Mouse (Mus musculus): Measurements from ENCODE around the gene Ccdc97. TPM values are rescaled to one million over a fixed set of nuclear protein-coding genes. Genes with fewer than 3 reads are reported as not detected.
A peak's percentile ranks its signal among the peaks of the same experiment; 100 is the strongest.
"Not testable (repeated sequence)": the region's sequence is repeated elsewhere in the genome, so short reads cannot be mapped to it uniquely, and the experiment has no call there.

Gene Ccdc97
- polyA plus RNA-seq, 1 experiment from 2014 or later, result 30.8 TPM

DNA sequence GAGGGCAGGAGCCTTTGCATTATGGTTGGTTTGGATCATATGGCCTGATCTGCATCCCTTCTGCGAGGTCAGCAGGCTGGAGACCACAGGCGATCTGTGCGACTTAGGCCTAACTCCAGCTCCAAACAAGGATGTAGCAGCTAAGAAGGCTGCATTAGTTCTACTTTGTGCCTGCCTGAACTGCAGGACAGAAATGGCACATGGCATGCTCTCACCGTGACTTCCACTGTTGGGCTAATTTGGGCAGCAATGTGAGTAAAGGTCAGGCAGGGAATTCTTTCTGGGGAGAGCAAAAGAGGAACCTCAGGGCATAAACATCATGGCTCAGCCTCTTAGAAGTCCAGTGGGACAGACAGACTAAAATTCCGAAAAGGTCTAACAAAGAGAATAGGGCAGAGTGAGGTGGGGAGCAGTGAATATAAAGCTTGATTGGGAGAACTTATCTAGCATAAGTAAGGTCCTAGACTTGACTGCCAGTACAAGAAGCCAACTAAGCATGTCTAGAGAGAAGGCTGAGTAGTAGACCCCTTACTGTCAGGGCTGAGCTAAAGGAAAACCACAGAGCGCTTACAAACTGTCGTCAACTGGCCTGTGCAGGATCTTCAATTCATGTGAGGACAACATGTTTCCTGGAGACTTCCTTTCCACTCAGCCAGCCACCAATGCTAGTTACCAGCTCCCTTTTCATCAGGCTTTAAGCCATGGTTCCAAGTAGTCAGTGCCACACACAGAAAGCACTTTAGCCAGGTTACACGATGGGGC, 12.6 kb upstream of the Ccdc97 start:
- Histone ChIP-seq H3K4me1 (ENCODE audit: control insufficient read depth, insufficient read depth, low read length) (no peaks in the 10 kb centered on the region), H3K36me3 (ENCODE audit: control insufficient read depth, insufficient read depth, low read length) (peaks cover 92% of the 10 kb centered on the region), H3K27me3 (ENCODE audit: control insufficient read depth, insufficient read depth, low read length) (no peaks in the 10 kb centered on the region), H3K27ac (ENCODE audit: low read length) (no peak overlapping the region), H3K4me2 (replicated peaks; ENCODE audit: low read depth, low read length) (no peak overlapping the region), H3K9ac (replicated peaks; ENCODE audit: low read depth, low read length) (no peak overlapping the region), H3K4me3 (ENCODE audit: low read depth, low read length) (no peak overlapping the region), H3K9me3 (ENCODE audit: control insufficient read depth, low read depth, low read length) (no peaks in the 10 kb centered on the region)
- 90% methylated on average over 8 of the region's 8 CpGs for WGBS
- ATAC-seq (ENCODE audit: insufficient number of reproducible peaks, insufficient read depth, low FRiP score, low read depth), result no peak

- no peak overlapping the region for H3K27ac ChIP-seq (ENCODE audit: low read length)
- no peak overlapping the region for H3K9ac ChIP-seq (replicated peaks; ENCODE audit: low read depth, low read length)
- WGBS, result 79% methylated on average over 2 of the region's 2 CpGs
- H3K4me2 ChIP-seq (replicated peaks; ENCODE audit: low read depth, low read length), result no peak overlapping the region
- no peaks in the 10 kb centered on the region for H3K9me3 ChIP-seq (ENCODE audit: control insufficient read depth, low read depth, low read length)
- H3K36me3 ChIP-seq (ENCODE audit: control insufficient read depth, insufficient read depth, low read length), result peaks cover 94% of the 10 kb centered on the region
- H3K4me3 ChIP-seq (ENCODE audit: low read depth, low read length), result no peak overlapping the region
- no peak for ATAC-seq (ENCODE audit: insufficient number of reproducible peaks, insufficient read depth, low FRiP score, low read depth)
- H3K27me3 ChIP-seq (ENCODE audit: control insufficient read depth, insufficient read depth, low read length), result no peaks in the 10 kb centered on the region
- H3K4me1 ChIP-seq (ENCODE audit: control insufficient read depth, insufficient read depth, low read length), result no peaks in the 10 kb centered on the region
These were observed 11.0 kb upstream of the Ccdc97 start for GRCm38 (mm10) chr7:25729862-25730261.

DNA sequence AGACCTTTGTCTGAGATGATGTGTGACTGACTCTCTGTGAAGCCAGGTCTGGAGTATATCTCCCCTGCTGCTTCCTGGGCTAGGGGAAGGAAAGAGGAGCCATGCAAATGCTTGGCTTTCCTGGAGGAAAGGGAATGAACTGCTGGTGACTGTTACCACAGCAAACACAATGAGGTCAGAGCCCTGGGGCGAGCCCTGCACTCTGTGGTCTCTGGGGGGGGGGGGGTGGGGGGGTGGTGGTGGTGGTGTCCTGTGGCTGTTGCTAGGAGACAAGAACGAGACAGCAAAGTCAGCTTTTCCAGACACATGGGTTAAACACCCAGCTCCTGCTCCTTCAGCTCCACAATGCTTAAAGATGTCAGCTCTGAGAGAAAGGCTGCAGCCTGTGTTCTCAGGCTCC, 10.5 kb upstream of the Ccdc97 start:
- Histone ChIP-seq H3K4me1 (ENCODE audit: control insufficient read depth, insufficient read depth, low read length) (no peaks in the 10 kb centered on the region), H3K36me3 (ENCODE audit: control insufficient read depth, insufficient read depth, low read length) (peaks cover 94% of the 10 kb centered on the region), H3K27ac (ENCODE audit: low read length) (no peak overlapping the region), H3K9me3 (ENCODE audit: control insufficient read depth, low read depth, low read length) (no peaks in the 10 kb centered on the region), H3K4me3 (ENCODE audit: low read depth, low read length) (no peak overlapping the region), H3K4me2 (replicated peaks; ENCODE audit: low read depth, low read length) (no peak overlapping the region), H3K9ac (replicated peaks; ENCODE audit: low read depth, low read length) (no peak overlapping the region), H3K27me3 (ENCODE audit: control insufficient read depth, insufficient read depth, low read length) (no peaks in the 10 kb centered on the region)
- WGBS, result 51% methylated on average over 2 of the region's 2 CpGs
- ATAC-seq (ENCODE audit: insufficient number of reproducible peaks, insufficient read depth, low FRiP score, low read depth), result no peak

DNA sequence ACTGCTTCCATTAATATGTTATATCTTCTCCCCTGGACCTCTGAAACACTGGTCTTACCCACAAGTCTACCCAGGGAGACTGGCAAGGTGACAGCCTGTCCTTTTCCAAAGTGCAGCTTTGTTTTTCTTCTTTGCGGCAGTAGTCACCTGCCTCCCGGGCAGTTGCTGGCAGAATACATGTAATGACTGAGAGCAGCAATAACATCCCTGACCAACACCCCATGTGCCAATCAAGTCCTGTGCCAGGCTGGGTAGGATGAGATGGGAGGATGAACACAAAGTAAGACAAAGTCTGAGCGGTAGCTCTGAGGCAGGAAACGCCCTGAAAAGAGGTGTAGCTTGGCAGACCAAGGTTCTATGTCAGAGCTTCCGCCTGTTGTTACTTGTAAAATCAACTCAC, 8.9 kb upstream of the Ccdc97 start:
- Histone ChIP-seq H3K4me2 (replicated peaks; ENCODE audit: low read depth, low read length) (no peak overlapping the region), H3K27me3 (ENCODE audit: control insufficient read depth, insufficient read depth, low read length) (no peaks in the 10 kb centered on the region), H3K27ac (ENCODE audit: low read length) (no peak overlapping the region), H3K4me3 (ENCODE audit: low read depth, low read length) (no peak overlapping the region), H3K4me1 (ENCODE audit: control insufficient read depth, insufficient read depth, low read length) (no peaks in the 10 kb centered on the region), H3K9me3 (ENCODE audit: control insufficient read depth, low read depth, low read length) (no peaks in the 10 kb centered on the region), H3K9ac (replicated peaks; ENCODE audit: low read depth, low read length) (no peak overlapping the region), H3K36me3 (ENCODE audit: control insufficient read depth, insufficient read depth, low read length) (peaks cover 95% of the 10 kb centered on the region)
- 93% methylated on average over 5 of the region's 5 CpGs for WGBS
- ATAC-seq (ENCODE audit: insufficient number of reproducible peaks, insufficient read depth, low FRiP score, low read depth), result no peak

DNA sequence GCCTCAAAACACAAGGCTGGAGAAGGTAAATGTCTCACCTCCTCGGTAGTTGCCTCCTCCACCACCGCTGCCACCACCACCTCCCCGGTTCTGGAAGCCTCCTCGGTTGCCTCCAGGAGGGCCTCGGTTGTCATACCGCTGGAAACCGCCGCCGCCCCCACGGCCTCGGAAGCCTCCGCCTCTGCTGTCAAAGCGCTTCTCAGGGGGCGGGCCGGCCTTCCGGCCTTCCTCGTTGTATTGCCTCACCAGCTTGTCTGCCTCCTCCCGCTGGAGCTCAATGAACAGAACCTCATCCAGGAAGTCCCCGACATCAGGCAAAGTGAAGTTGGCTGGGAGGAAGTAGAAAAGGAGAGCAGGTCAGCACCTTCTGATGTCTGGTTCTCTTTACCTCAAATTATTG, 7.0 kb upstream of the Ccdc97 start:
- no peak overlapping the region for H3K9ac ChIP-seq (replicated peaks; ENCODE audit: low read depth, low read length)
- ATAC-seq (ENCODE audit: insufficient number of reproducible peaks, insufficient read depth, low FRiP score, low read depth), result no peak
- no peaks in the 10 kb centered on the region for H3K9me3 ChIP-seq (ENCODE audit: control insufficient read depth, low read depth, low read length)
- peaks cover 92% of the 10 kb centered on the region for H3K36me3 ChIP-seq (ENCODE audit: control insufficient read depth, insufficient read depth, low read length)
- H3K27ac ChIP-seq (ENCODE audit: low read length), result no peak overlapping the region
- no peaks in the 10 kb centered on the region for H3K27me3 ChIP-seq (ENCODE audit: control insufficient read depth, insufficient read depth, low read length)
- H3K4me2 ChIP-seq (replicated peaks; ENCODE audit: low read depth, low read length), result no peak overlapping the region
- H3K4me3 ChIP-seq (ENCODE audit: low read depth, low read length), result no peak overlapping the region
- no peaks in the 10 kb centered on the region for H3K4me1 ChIP-seq (ENCODE audit: control insufficient read depth, insufficient read depth, low read length)
- 79% methylated on average over 19 of the region's 19 CpGs for WGBS

- not testable (repeated sequence) for H3K27me3 ChIP-seq (ENCODE audit: control insufficient read depth, insufficient read depth, low read length); H3K4me3 ChIP-seq (ENCODE audit: low read depth, low read length); H3K9ac ChIP-seq (replicated peaks; ENCODE audit: low read depth, low read length); ATAC-seq (ENCODE audit: insufficient number of reproducible peaks, insufficient read depth, low FRiP score, low read depth); H3K9me3 ChIP-seq (ENCODE audit: control insufficient read depth, low read depth, low read length); H3K4me2 ChIP-seq (replicated peaks; ENCODE audit: low read depth, low read length); H3K27ac ChIP-seq (ENCODE audit: low read length)
- Histone ChIP-seq H3K36me3 (ENCODE audit: control insufficient read depth, insufficient read depth, low read length) (peaks cover 61% of the 10 kb centered on the region), H3K4me1 (ENCODE audit: control insufficient read depth, insufficient read depth, low read length) (peaks cover 11% of the 10 kb centered on the region; the same call in 1 of the 2 replicates)
These were observed 2.9 kb upstream of the Ccdc97 start for GRCm38 (mm10) chr7:25721776-25722175.

GRCm38 (mm10) chr7:25720760-25721159, 1.9 kb upstream of the Ccdc97 start:
- H3K4me1 ChIP-seq (ENCODE audit: control insufficient read depth, insufficient read depth, low read length), result peaks cover 11% of the 10 kb centered on the region; the same call in 1 of the 2 replicates
- no peak for ATAC-seq (ENCODE audit: insufficient number of reproducible peaks, insufficient read depth, low FRiP score, low read depth)
- WGBS, result 86% methylated on average over 5 of the region's 5 CpGs

DNA sequence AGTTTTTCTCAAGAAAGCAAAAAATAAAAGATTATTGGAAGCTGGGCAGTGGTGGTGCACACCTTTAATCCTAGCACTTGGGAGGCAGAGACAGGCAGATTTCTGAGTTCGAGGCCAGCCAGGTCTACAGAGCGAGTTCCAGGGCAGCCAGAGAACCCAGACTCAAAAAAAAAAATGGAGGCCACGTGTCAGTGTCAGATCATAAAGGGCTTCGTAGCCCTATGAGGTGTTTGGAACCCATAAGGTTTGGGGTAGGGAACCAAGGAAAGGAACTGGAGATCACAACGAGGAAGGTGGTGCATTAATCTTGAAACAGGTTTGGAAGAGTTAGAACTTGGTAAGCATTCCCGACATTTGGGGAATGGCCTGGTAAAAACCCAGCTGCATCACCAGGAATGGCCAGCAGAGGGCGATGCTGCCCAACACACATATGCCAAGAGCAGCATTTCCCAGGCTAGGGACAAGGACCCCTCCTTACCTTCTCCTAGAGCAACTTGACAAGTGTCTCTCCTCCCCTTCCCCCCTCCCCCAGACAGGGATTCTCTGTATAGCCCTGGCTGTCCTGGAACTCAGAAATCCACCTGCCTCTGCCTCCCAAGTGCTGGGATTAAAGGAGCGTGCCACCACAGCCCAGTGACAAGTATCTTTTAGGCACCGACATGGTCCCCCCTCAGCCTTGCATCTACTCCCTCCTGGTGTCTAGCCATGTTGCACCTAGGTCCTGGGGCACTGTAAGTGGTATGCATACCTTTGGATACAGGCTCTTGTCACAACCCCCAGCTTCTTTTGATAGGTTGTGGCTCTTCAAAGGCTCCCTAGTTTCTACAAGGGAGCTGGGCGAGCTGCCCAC, 1.1 kb upstream of the Ccdc97 start:
- Histone ChIP-seq H3K4me3 (ENCODE audit: low read depth, low read length) (peak overlapping the region; percentile 73; the same call in 1 of the 2 replicates), H3K27me3 (ENCODE audit: control insufficient read depth, insufficient read depth, low read length) (no peaks in the 10 kb centered on the region), H3K9ac (replicated peaks; ENCODE audit: low read depth, low read length) (no peak overlapping the region), H3K9me3 (ENCODE audit: control insufficient read depth, low read depth, low read length) (no peaks in the 10 kb centered on the region), H3K27ac (ENCODE audit: low read length) (peak overlapping the region; percentile 69; the same call in 1 of the 2 replicates), H3K4me1 (ENCODE audit: control insufficient read depth, insufficient read depth, low read length) (peaks cover 11% of the 10 kb centered on the region; the same call in 1 of the 2 replicates), H3K36me3 (ENCODE audit: control insufficient read depth, insufficient read depth, low read length) (peaks cover 54% of the 10 kb centered on the region), H3K4me2 (replicated peaks; ENCODE audit: low read depth, low read length) (no peak overlapping the region)
- no peak for ATAC-seq (ENCODE audit: insufficient number of reproducible peaks, insufficient read depth, low FRiP score, low read depth)
- 58% methylated on average over 10 of the region's 10 CpGs for WGBS

More at GRCm38 (mm10) chr7:25720760-25721159, 1.9 kb upstream of the Ccdc97 start:
- Histone ChIP-seq H3K9ac (replicated peaks; ENCODE audit: low read depth, low read length) (no peak overlapping the region), H3K4me3 (ENCODE audit: low read depth, low read length) (no peak overlapping the region), H3K27ac (ENCODE audit: low read length) (no peak overlapping the region), H3K27me3 (ENCODE audit: control insufficient read depth, insufficient read depth, low read length) (no peaks in the 10 kb centered on the region), H3K36me3 (ENCODE audit: control insufficient read depth, insufficient read depth, low read length) (peaks cover 54% of the 10 kb centered on the region), H3K9me3 (ENCODE audit: control insufficient read depth, low read depth, low read length) (no peaks in the 10 kb centered on the region), H3K4me2 (replicated peaks; ENCODE audit: low read depth, low read length) (no peak overlapping the region)
